Mouse (Mus musculus) 416B (cell line): ENCODE data around the gene Ptpn1.

Source experiments
- DNase-seq: peaks from one replicate; pipeline ENCODE4 v3.0.0; 2011; ENCODE audit warnings: low read depth

Ptpn1 gene

GRCm38 (mm10) chr2:167947251-167947650 lies 15.4 kb downstream of the Ptpn1 start:
- no peak for DNase-seq

GRCm38 (mm10) chr2:167948047-167948446 lies 16.2 kb downstream of the Ptpn1 start:
- no peak for DNase-seq

- DNase-seq: no peak
Observed at GRCm38 (mm10) chr2:167948557-167948956, 16.7 kb downstream of the Ptpn1 start.

GRCm38 (mm10) chr2:167949250-167949649 lies 17.4 kb downstream of the Ptpn1 start:
- peak; percentile 96 for DNase-seq

GRCm38 (mm10) chr2:167949808-167950207 lies 18.0 kb downstream of the Ptpn1 start:
- DNase-seq: no peak

GRCm38 (mm10) chr2:167950681-167951080 lies 18.8 kb downstream of the Ptpn1 start:
- DNase-seq: no peak

GRCm38 (mm10) chr2:167951301-167952211 lies 19.7 kb downstream of the Ptpn1 start:
- DNase-seq: peak; percentile 72

- no peak for DNase-seq
Observed at GRCm38 (mm10) chr2:167953819-167954218, 22.0 kb downstream of the Ptpn1 start.

- no peak for DNase-seq
Observed at GRCm38 (mm10) chr2:167954928-167955327, 23.1 kb downstream of the Ptpn1 start.

GRCm38 (mm10) chr2:167957539-167957938 lies 25.7 kb downstream of the Ptpn1 start:
- DNase-seq: peak; percentile 66

GRCm38 (mm10) chr2:167958082-167958788 lies 26.4 kb downstream of the Ptpn1 start:
- DNase-seq: no peak

- peak; percentile 72 for DNase-seq
Observed at GRCm38 (mm10) chr2:167958843-167959242, 27.0 kb downstream of the Ptpn1 start.

GRCm38 (mm10) chr2:167959384-167959911 lies 27.6 kb downstream of the Ptpn1 start:
- no peak for DNase-seq

GRCm38 (mm10) chr2:167959996-167960395 lies 28.1 kb downstream of the Ptpn1 start:
- DNase-seq: no peak

- DNase-seq: no peak
Observed at GRCm38 (mm10) chr2:167960584-167960983, 28.7 kb downstream of the Ptpn1 start.

GRCm38 (mm10) chr2:167962347-167962746 lies 30.5 kb downstream of the Ptpn1 start:
- DNase-seq: no peak

GRCm38 (mm10) chr2:167963176-167963575 lies 31.3 kb downstream of the Ptpn1 start:
- DNase-seq: no peak

GRCm38 (mm10) chr2:167963778-167964300 lies 32.0 kb downstream of the Ptpn1 start:
- DNase-seq: peak; percentile 86

- no peak for DNase-seq
Observed at GRCm38 (mm10) chr2:167964320-167964719, 32.5 kb downstream of the Ptpn1 start.

GRCm38 (mm10) chr2:167965911-167966310 lies 34.1 kb downstream of the Ptpn1 start:
- no peak for DNase-seq

GRCm38 (mm10) chr2:167968504-167968903 lies 36.6 kb downstream of the Ptpn1 start:
- DNase-seq: no peak

- no peak for DNase-seq
Observed at GRCm38 (mm10) chr2:167969851-167970541, 38.1 kb downstream of the Ptpn1 start.
